Mouse (Mus musculus) erythroblast, embryonic 14.5 days (primary cell): Measurements from ENCODE around the gene Ccdc85b. TPM values are rescaled to one million over a fixed set of nuclear protein-coding genes. Genes with fewer than 3 reads are reported as not detected.
"Not testable (repeated sequence)": the region's sequence is repeated elsewhere in the genome, so short reads cannot be mapped to it uniquely, and the experiment has no call there.

Experiments used
- H3K27me3 ChIP-seq: 2 replicates; pipeline ENCODE4 v1.6.1; 2012; ENCODE audit warnings: inconsistent platforms; ENCODE audit not compliant: control insufficient read depth
- H3K36me3 ChIP-seq: 2 replicates; pipeline ENCODE4 v1.6.1; 2012; ENCODE audit warnings: mild to moderate bottlenecking, inconsistent platforms; ENCODE audit not compliant: control insufficient read depth
- H3K4me1 ChIP-seq: 2 replicates; pipeline ENCODE4 v1.6.1; 2012; ENCODE audit warnings: inconsistent platforms; ENCODE audit not compliant: control insufficient read depth
- H3K4me3 ChIP-seq: replicated peaks from 2 replicates; pipeline ENCODE3; 2012; ENCODE audit warnings: moderate library complexity, mild to moderate bottlenecking, inconsistent platforms
- H3K9me3 ChIP-seq: 2 replicates; pipeline ENCODE4 v1.6.1; 2012; ENCODE audit warnings: low read length, inconsistent platforms, mixed read lengths; ENCODE audit not compliant: control insufficient read depth
- GATA1 ChIP-seq: IDR thresholded peaks from 2 replicates; pipeline ENCODE4 v1.6.1; 2012; ENCODE audit warnings: low read length, inconsistent platforms, mixed read lengths
- TAL1 ChIP-seq: IDR thresholded peaks from 3 replicates; pipeline ENCODE4 v1.6.1; 2012; ENCODE audit warnings: low read length, inconsistent platforms, mixed read lengths
- polyA plus RNA-seq: library from polyadenylated mRNA; stranded (reverse); fragments of >175 nt; gene quantifications from 2 replicates; pipeline ENCODE4 v1.2.3, GENCODE M21; 2012

The Ccdc85b gene
- polyA plus RNA-seq, 1 experiment: 0.57 TPM

DNA sequence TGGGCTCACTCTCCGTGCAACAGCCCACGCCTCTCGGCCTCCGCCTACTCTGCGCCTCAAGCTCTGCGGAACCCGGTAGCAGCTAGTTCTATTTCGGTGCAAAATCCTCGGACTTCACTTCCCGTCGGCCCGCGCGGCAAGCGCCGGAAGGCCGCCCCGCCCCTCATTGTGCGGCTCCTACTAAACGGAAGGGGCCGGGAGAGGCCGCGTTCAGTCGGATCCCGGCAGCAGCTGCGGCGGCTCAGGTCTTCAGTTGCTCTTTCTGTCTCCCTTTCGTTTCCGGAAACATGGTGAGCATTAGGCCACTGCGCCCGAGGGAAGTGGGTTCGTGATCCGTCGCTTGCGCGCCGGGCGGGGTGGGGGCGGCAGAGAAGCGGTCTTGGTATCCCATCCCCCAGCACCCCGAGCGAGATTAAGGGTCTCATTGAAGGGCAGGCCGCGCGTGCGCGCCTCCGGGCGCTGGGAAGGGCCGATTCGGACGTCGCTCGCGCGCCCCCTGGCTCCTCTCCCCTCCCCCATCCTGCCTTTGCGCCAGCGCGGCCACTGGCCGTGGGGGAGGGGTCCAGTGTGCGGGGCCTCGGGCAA is 32.7 kb upstream of the Ccdc85b start, which contains the start of gene Cfl1:
Cfl1 (plus strand) TSS at position 143 of the 585 bp plus-strand sequence.
- Histone ChIP-seq H3K27me3 (no peaks in the 10 kb centered on the region), H3K4me1 (peaks cover 74% of the 10 kb centered on the region), H3K4me3 (peak within 1 kb of the TSS; percentile 99), H3K36me3 (peaks cover 52% of the 10 kb centered on the region), H3K9me3 (no peaks in the 10 kb centered on the region)
- no peak for TF ChIP-seq TAL1
- TF ChIP-seq GATA1: no peak

DNA sequence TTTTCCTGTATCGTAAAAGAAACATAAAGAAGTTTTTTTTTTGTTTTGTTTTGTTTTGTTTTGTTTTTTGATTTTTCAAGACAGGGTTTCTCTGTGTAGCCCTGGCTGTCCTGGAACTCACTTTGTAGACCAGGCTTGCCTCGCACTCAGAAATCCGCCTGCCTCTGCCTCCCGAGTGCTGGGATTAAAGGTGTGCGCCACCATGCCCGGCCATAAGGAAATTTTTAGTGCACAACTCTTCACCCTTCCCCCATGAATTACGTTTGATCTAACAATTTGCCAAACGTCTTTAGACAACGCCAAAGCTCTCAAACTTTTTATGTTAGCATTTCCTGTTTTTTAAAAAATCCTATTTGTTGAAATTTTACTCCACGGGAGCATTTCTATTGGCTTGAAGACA is 32.0 kb upstream of the Ccdc85b start:
- H3K27me3 ChIP-seq, H3K9me3 ChIP-seq: not testable (repeated sequence)
- Histone ChIP-seq H3K4me1 (peaks cover 71% of the 10 kb centered on the region), H3K36me3 (peaks cover 53% of the 10 kb centered on the region), H3K4me3 (peak overlapping the region; percentile 99)

DNA sequence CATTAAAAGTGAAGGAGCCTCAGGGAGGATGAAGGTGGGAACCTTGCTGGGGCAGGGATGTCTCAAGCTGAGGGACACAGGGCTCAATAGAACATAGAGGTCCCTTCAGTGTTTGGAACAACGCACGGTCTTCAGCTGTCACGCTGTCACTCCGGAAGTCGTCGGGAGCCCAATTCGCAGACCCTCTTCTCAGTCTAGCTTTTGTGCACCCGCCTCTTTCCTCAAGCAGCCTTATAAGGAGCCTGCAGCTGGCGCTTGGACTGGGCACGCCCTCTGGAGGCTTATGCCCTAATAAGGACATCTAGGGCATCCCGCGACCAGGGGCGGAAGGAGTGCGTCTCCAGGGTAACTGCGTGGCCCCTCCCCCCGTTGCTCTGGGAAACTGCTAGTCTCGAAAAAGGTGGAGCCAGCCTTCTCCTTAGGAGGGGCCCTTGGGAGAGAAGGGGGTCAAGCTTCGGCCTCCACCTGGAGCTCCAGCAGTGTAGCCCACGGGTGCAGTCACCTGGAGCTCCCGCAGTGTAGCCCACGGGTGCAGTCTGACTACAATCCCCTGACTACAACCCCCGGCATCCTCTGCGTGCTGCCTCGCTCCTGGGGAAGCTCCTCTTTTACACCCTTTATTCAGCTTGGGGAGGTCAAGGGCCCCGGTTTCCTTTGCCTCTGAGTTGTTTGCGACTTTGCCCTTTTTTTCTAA is 31.3 kb upstream of the Ccdc85b start:
- Histone ChIP-seq H3K27me3 (no peaks in the 10 kb centered on the region), H3K4me3 (peak overlapping the region; percentile 66), H3K36me3 (peaks cover 53% of the 10 kb centered on the region), H3K9me3 (no peaks in the 10 kb centered on the region), H3K4me1 (peaks cover 71% of the 10 kb centered on the region)
- no peak for TF ChIP-seq TAL1

DNA sequence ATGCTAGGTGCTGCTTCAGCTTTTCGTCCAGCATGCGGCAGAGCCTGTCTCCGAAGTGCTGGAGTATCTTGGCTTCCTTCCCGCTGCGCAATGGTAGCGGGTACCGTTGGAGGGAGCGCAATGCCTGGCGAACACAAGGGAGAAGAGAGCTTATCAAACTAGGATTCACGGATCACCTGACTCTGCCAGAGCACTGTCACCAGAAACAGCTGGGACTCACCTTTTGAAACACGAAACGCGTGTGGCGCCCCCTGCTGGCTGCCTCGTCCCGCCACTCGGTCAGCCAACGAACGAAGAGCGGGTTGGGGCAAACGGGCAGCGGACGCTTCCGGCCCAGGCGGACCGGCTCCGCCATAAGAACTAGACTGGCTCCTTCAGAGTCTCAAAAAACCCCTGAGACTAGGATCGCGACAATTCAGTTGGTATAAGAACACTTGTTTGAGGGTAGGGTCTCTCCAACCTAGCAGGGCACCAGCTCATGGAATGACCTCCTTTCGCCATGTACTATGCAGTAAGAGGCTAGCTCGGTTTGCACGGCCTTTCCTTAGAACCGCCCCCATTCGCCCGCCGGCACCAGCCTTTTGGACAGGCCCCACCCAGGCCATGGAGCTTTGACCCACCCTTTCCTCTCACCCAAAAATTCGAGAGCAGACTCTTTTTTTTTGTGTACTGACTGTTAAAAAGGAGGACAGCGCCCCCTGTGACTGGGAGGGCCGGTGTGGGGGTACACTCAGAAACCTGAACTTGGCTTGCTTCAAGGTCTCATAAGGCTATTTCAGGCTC is 30.3 kb upstream of the Ccdc85b start, which contains the start of gene Mus81:
Mus81 (minus strand) TSS at position 635 of the 783 bp plus-strand sequence.
- H3K4me1 ChIP-seq: peaks cover 78% of the 10 kb centered on the region
- TF ChIP-seq TAL1 (no peak), GATA1 (no peak; the same call in 1 of the 2 replicates)
- H3K36me3 ChIP-seq: peaks cover 53% of the 10 kb centered on the region

DNA sequence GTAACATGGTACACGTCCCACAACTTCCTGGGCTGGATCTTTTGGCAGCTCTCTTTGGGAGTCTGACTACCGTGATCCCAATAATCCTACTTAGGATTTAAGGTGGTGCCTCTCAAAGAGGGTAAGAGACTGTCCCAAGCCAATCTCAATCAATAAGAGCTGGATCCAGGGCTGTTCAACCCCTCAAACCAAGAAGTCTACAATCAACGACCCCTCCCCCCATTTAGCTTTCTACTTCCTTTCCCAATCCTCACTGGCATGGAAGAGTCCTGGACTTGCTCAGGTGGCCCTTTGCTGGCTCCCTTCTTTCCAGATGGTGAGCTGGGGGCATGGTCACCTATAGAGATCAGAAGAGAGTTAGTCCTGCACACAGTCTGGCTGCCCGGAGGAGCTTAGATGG is 29.1 kb upstream of the Ccdc85b start:
- peak overlapping the region; percentile 66 for H3K4me3 ChIP-seq

More for the DNA sequence above, 30.3 kb upstream of the Ccdc85b start, which contains the start of gene Mus81:
- H3K9me3 ChIP-seq: no peaks in the 10 kb centered on the region
- peak within 1 kb of the TSS; percentile 66 for H3K4me3 ChIP-seq
- H3K27me3 ChIP-seq: no peaks in the 10 kb centered on the region

DNA sequence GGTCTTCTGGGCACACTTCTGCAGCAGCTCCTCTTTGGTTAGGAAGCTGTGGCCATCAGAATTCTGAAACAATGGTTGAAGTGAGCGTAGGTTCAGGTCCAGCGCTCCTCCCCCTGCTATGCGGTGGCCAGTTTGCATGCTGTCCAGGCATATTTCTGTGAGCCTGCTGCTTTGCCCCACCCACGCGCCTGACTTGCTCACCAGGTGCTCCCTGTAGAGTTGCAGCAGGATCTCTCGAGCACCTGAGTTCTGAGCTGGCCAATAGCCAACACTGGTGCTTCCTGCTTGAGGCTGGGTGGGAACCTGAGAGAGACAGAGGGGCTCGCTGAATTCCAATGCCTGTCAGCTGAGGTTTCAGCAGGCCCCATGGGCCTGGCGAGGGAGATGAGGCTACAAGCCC is 28.6 kb upstream of the Ccdc85b start:
- no peak overlapping the region for H3K4me3 ChIP-seq
- no peaks in the 10 kb centered on the region for H3K9me3 ChIP-seq
- peaks cover 55% of the 10 kb centered on the region for H3K36me3 ChIP-seq
- H3K27me3 ChIP-seq: no peaks in the 10 kb centered on the region
- TF ChIP-seq TAL1: no peak
- TF ChIP-seq GATA1: no peak
- peaks cover 64% of the 10 kb centered on the region for H3K4me1 ChIP-seq

More for the DNA sequence above, 29.1 kb upstream of the Ccdc85b start:
- TF ChIP-seq TAL1: no peak
- no peak for TF ChIP-seq GATA1
- H3K27me3 ChIP-seq: no peaks in the 10 kb centered on the region
- no peaks in the 10 kb centered on the region for H3K9me3 ChIP-seq
- H3K4me1 ChIP-seq: peaks cover 68% of the 10 kb centered on the region
- peaks cover 52% of the 10 kb centered on the region for H3K36me3 ChIP-seq

DNA sequence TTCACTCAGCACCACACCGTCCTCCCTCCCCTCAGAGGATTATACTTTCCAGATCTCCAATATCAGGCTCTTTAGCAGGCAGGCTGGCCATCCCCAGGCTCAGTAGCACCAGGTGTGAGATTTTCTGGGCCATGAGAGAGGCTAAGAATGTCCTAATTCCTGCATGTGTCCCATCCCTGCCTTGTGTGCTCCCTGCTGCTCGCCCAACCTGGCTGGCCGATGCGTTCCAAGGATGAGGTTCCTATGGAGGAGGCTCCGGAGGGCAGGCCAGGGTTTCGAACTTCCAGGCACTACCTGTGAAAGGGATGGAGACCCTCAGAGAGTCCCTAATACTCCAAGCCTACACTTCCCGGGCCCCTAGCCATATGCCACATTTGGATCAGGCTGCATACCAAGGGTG is 28.1 kb upstream of the Ccdc85b start:
- Histone ChIP-seq H3K9me3 (no peaks in the 10 kb centered on the region), H3K4me3 (no peak overlapping the region), H3K4me1 (peaks cover 59% of the 10 kb centered on the region), H3K36me3 (peaks cover 55% of the 10 kb centered on the region), H3K27me3 (no peaks in the 10 kb centered on the region)
- TF ChIP-seq TAL1: no peak
- TF ChIP-seq GATA1: no peak

DNA sequence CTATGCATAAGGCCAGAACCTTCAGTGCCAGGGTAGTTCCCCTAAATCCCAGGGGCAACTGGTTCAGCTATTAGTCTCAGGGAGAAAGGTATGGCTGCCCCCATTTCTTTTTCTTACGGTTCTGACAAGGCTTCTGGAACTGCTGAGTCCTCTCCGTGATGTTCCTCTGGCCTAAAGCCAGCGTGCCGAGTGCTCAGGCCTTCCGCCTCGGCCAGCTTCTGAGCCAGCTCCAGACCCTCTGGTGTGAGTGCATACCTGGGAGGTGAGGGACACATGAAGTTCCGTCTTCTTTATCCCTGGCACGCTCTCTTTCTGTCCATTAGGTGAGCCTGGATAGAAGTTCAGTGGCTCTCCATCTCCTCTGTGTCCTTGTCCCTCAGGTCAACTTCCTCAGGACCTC is 27.7 kb upstream of the Ccdc85b start:
- Histone ChIP-seq H3K27me3 (no peaks in the 10 kb centered on the region), H3K4me3 (no peak overlapping the region), H3K36me3 (peaks cover 55% of the 10 kb centered on the region), H3K4me1 (peaks cover 55% of the 10 kb centered on the region), H3K9me3 (no peaks in the 10 kb centered on the region)
- TF ChIP-seq TAL1: no peak
- TF ChIP-seq GATA1: no peak

DNA sequence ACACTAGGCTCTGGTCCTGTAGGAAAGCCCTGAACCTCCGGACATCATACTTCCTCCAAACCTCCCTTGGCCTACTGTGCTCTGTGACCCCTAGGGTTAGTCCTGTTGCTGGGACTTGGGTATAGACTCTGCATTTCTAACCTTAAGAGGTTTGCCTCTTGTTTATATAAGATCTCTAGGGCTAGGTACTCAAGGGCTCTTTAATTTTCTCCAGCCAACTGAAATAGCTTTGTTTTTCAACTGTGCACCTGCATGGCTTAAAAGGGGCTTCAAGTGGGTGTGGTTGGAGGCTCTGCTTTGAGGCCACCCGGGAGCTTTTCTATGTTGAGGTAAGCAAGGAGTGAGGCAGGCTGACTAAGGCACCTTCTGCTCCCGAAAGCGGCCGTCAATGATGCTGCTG is 26.8 kb upstream of the Ccdc85b start:
- Histone ChIP-seq H3K4me1 (peaks cover 48% of the 10 kb centered on the region), H3K27me3 (no peaks in the 10 kb centered on the region), H3K4me3 (no peak overlapping the region), H3K36me3 (peaks cover 55% of the 10 kb centered on the region), H3K9me3 (no peaks in the 10 kb centered on the region)
- TF ChIP-seq TAL1 (no peak), GATA1 (no peak)
